Mouse (Mus musculus) Muller cell, postnatal 12 days (primary cell): ENCODE results near the gene Gm44965.

Experiments used
- DNase-seq: peaks from one replicate; pipeline ENCODE4 v3.0.0-alpha.2; 2015; ENCODE audit errors: inconsistent ontology term

The Gm44965 gene

GRCm38 (mm10) chr6:48626464-48626863 is 32.7 kb downstream of the Gm44965 start, which contains the start of gene AI854703:
Gene AI854703, plus strand, starts transcription at chr6:48626764.
- no peak for DNase-seq

GRCm38 (mm10) chr6:48626984-48627383 is 33.2 kb downstream of the Gm44965 start:
- DNase-seq = peak; percentile 57

- DNase-seq = no peak
These were observed 33.8 kb downstream of the Gm44965 start for GRCm38 (mm10) chr6:48627511-48627924.

DNA sequence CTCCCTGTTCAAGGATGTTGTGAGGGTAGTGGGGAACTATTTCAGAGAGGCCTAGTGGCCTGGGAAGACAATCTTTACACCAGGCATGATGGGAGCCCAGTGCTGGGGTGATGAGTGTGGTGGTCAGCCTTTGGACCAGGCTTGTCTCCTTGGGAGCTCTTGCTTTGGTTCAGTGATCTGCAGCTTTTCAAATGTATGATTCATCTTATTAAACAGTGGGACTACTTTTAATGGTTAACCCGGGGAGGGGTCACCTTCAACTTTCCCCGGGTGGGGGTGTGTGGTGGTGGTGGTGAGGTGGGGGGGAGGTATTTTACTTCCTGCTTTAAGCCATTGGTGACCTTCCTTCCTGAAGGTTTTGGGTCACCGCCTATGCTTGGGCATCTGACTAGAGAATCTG is 34.6 kb downstream of the Gm44965 start:
- DNase-seq = no peak

DNA sequence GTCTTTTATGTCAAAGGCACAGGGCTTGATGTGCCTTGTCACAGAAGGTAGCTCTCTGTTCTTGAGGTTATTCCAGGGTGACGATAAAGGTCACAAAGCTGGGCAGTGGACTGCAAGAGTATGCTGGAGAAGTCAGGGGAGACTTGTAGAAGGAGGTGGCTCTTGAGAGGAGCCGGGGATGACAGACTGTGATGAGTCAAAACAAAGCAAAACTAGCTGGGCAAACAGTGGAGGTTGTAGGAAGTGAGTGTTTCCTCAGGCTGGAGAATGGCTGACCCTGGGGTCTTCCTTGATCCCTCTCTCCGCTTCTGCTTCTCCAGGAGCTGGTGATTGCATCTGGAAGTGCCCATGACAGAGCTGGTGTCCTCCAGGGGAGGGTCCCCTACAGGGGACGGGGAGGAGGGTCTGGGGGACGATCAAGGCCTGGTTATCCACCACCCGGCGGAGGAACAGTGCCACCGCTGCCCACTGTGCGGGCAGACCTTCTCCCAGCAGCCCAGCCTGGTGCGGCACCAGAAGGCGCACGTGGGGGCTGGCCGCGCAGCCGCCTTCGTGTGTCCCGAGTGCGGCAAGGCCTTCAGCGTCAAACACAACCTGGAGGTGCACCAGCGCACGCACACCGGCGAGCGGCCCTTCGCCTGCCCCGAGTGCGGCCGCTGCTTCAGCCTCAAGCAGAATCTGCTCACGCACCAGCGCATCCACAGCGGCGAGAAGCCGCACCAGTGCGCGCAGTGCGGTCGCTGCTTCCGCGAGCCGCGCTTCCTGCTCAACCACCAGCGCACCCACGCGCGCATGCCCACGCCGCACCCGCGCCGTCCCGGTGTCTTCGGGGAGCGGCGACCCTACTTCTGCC is 35.3 kb downstream of the Gm44965 start:
- DNase-seq = peak; percentile 38

GRCm38 (mm10) chr6:48629661-48630034 is 35.9 kb downstream of the Gm44965 start:
- no peak for DNase-seq

DNA sequence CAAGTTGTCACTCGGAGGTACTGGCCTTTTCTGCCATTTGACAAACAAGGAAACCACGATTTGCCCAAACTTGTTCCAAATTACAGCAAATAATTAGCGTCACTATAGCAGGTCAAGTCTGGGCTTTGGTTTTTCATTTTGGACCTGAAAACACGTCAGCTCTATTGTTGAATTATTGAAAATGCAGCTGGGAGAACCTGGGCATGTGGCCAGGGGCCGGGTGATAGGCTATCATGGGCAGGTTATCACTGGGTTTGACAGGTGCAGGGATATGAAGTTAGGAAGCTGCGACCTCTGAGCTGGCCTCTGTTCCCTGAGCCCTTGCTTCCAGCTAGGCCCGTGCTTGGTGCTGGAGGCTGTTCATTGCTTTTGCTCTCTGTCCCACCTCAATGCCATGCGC is 37.1 kb downstream of the Gm44965 start:
- DNase-seq = no peak

DNA sequence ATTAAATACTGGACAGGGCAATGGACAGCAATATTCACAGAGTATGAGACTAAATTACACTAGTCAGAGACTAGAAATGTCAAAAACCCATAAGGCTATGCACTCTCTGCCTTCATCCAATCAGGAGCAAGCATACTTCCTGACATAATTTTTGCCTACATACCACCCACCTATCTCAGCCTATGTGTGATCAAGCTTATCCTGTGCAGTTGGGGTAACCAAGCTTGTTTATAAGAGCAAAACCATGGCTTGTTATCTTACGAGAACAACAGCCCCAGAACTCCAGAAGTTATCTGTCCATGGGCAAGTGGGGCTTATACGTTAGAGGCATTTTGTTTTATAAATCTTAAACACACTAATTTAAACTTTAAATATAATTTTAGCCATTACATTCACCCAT is 41.4 kb downstream of the Gm44965 start:
- no peak for DNase-seq

DNA sequence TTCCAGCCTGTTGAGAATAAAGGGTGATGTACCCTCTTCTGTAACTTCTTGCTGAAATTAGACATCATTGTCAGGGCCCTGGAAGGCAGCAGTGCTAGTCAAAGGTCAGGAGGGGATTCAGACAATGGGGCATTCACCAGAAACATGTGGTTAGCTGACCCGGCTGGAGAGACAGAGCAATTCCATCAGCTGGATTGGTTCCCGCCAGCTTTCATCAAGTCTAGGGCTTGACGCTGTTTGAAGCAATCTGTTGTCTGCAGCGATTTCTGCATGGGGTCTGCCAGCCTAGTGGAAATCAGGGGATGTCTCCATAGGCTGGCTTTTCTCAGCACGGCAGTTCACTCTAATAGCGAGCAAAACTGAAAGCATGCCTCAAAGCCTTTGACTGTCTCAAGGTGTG is 42.8 kb downstream of the Gm44965 start:
- DNase-seq = peak; percentile 58

DNA sequence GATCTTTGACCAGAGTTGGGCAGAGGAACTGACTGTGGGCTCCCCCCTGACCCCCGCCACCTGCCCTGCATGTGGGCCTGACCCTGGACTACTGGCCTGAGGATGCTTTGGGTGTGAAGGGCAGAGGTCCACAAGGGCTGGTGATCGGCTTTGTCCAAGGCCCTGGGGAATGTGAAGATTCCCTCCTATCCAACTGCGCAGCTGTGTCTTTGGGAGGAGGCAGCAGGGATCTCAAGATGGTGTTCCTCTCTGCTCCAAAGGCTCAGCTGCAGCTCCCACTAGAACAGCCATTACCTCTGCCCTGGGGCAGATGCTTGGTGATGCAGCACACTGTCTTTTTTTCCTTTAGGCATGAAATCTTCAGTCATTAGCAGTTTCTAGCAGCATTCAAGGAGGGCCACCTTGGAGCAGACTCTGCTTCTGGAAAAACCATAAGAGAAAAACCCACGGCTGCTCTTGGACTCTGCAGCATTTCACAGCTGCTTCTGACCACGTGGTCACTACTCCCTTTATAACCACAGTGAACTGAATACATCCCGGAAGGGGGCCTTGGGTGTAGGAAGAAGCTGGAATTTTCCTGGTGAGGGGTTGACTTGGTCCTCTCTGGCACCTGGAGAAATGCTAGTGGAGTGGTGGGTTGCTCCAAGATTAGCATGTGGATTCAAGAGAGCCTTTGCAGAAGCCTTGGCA is 44.2 kb downstream of the Gm44965 start:
- no peak for DNase-seq

GRCm38 (mm10) chr6:48638553-48638952 is 44.8 kb downstream of the Gm44965 start:
- DNase-seq = no peak

GRCm38 (mm10) chr6:48641391-48641790 is 47.6 kb downstream of the Gm44965 start:
- DNase-seq = no peak

DNA sequence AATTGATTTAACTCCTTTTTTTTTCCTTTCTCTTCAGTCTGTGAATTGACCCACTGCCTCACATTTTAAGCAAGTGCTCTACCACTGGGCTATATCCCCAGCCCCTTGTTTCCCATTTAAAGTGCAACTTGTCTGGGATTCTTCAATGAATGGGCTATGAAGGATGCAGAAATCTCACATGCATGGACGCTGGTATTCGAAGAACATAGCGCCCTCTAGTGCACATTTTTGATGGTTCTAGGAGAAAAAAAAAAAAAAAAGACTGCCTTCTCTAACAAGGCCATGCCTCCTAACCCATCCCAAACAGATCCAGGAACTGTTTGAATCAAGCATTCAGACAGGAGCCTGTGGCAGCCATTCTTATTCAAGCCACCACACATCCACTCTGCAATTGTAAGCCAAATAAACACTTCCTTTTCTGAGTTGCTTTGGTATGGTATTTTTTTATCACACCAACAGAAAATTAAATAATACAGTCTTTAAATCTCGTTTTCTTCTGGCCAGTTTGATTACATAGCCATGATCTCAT is 49.1 kb downstream of the Gm44965 start:
- peak; percentile 61 for DNase-seq

GRCm38 (mm10) chr6:48645660-48646308 is 52.0 kb downstream of the Gm44965 start:
- DNase-seq = peak; percentile 62

GRCm38 (mm10) chr6:48646309-48646690 is 52.6 kb downstream of the Gm44965 start:
- no peak for DNase-seq

DNA sequence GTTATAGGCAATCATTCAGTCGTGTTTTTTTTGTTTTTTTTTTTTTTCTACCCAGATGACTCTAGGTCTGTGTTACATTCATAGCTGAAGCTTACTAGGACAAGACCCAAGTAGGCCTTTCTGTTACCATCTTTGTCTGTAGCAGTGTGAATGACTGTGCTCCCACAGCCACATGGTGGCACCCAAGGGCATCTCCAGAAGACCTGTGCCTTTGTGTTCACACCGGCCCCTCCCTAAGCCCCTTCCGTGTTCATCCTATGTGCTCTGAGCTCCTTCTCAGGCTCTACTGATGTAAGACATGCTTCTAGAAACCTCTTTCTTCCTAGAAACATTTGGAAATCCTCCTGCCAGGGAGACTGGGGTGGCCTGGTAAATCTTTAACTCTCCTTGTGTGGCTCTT is 53.3 kb downstream of the Gm44965 start, which contains the start of gene Gimap8:
Gene Gimap8, plus strand, starts transcription at position 240 of the 400 bp plus-strand sequence.
- no peak for DNase-seq

DNA sequence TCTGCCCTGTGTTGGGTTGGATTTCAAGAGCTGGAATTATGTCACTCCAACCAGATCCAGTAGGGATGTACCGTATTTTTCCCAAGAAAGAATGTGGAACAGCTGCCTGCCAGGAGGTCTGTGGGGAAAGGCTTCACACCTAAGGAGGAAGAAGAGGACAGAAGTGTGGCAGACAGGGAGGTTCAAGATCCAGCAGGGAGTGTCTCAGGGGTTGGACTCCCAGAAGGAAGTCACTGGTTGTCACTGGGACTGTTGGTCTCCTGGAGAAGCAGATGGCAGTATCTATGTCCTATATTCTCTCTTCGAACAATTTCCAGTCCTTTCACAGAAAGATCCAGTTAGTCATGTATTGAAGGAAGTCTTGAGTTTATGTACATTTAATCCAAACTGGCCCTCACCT is 53.9 kb downstream of the Gm44965 start:
- no peak for DNase-seq

DNA sequence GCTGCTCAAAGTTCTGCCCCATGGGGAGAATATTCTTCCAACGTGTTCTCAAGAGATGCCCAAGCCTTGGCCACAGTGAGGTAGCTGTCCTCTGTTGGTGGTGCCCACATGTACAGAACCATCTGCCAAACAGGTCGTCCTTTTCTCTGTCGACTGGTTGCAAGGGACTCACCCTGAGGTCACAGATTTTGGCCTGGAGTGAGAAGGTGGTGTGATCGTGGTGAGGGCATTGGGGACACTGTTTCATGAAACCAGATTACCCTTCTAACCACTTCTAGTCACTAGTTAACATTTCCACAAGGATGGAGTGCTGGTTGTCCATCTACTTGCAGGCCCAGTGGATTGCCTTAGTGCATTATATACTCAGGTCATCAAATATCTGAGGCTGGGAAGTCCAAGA is 55.0 kb downstream of the Gm44965 start:
- DNase-seq = no peak

- no peak for DNase-seq
These were observed 56.3 kb downstream of the Gm44965 start for GRCm38 (mm10) chr6:48650041-48650440.

GRCm38 (mm10) chr6:48658721-48659120 is 65.0 kb downstream of the Gm44965 start:
- DNase-seq = no peak

- DNase-seq = no peak
These were observed 71.0 kb downstream of the Gm44965 start for GRCm38 (mm10) chr6:48664750-48665149.

GRCm38 (mm10) chr6:48665471-48665870 is 71.7 kb downstream of the Gm44965 start:
- no peak for DNase-seq
